Mouse (Mus musculus) midbrain, embryonic 12.5 days (tissue): Measurements from ENCODE around the gene Olfr1287. TPM values are rescaled to one million over a fixed set of nuclear protein-coding genes. Genes with fewer than 3 reads are reported as not detected.

Experiments used
- ATAC-seq: fragments of 200-750 bp; cut with Nextera tagmentation; 2 replicates; pipeline ENCODE4 v1.8.0; 2017; ENCODE audit warnings: low read depth, moderate TSS enrichment, moderate library complexity; ENCODE audit not compliant: low FRiP score
- H3K27ac ChIP-seq: fragments of 300-500 bp; sonication (generic); replicated peaks from 2 replicates; pipeline ENCODE4 v1.5.1; 2016; ENCODE audit warnings: mild to moderate bottlenecking
- H3K27me3 ChIP-seq: fragments of 300-500 bp; sonication (generic); 2 replicates; pipeline ENCODE4 v1.6.1; 2016; ENCODE audit warnings: mild to moderate bottlenecking
- H3K36me3 ChIP-seq: fragments of 300-500 bp; sonication (generic); 2 replicates; pipeline ENCODE4 v1.6.1; 2016
- H3K4me1 ChIP-seq: fragments of 300-500 bp; sonication (generic); 2 replicates; pipeline ENCODE4 v1.6.1; 2016
- H3K4me2 ChIP-seq: fragments of 300-500 bp; sonication (generic); replicated peaks from 2 replicates; pipeline ENCODE4 v1.6.1; 2016; ENCODE audit warnings: mild to moderate bottlenecking, moderate library complexity
- H3K4me3 ChIP-seq: fragments of 300-500 bp; sonication (generic); 2 replicates; pipeline ENCODE4 v1.5.1; 2016; ENCODE audit warnings: mild to moderate bottlenecking
- H3K9ac ChIP-seq: fragments of 300-500 bp; sonication (generic); replicated peaks from 2 replicates; pipeline ENCODE4 v1.6.1; 2016; ENCODE audit warnings: mild to moderate bottlenecking, moderate library complexity
- H3K9me3 ChIP-seq: fragments of 300-500 bp; sonication (generic); 2 replicates; pipeline ENCODE4 v1.6.1; 2016; ENCODE audit warnings: mild to moderate bottlenecking
- WGBS: fragments of 180-500 bp; shearing (Covaris S2); methylation state at CpG from one replicate; pipeline ENCODE4 v1.1.7; 2016; 5-methylcytosine and 5-hydroxymethylcytosine counted together
- polyA plus RNA-seq: library from polyadenylated mRNA; unstranded; fragments of >200 nt; fragmentation: Nextera tagmentation; extraction: Ambion mirVana; gene quantifications from 2 replicates; pipeline ENCODE4 v1.2.1, GENCODE M21; 2016

The Olfr1287 gene
- not detected in 2 replicates for polyA plus RNA-seq

DNA sequence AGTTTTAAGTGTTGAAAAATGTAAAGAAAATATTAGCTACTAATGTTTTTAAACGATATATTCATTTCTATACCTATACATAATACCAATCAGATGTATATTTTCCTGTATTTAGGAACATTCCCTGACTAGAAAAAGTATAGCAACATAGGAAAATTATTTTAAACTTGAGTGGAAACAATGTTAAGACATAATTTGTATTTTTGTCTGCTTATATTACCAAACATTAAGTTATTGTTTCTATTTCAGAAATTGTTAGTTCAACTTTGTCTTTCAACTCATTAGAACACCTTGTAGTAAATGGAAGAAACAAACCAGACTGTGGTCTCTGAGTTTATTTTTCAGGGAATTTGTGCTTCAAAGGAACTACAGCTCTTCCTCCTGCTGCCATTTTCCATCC, at the start of gene Olfr1287:
Gene Olfr1287 (plus strand): TSS at position 301 of the 400 bp plus-strand sequence.
- Histone ChIP-seq H3K4me3 (no peak within 1 kb of the TSS), H3K9ac (no peak within 1 kb of the TSS), H3K27ac (no peak within 1 kb of the TSS), H3K27me3 (no peaks in the 10 kb centered on the region), H3K9me3 (no peaks in the 10 kb centered on the region), H3K36me3 (no peaks in the 10 kb centered on the region), H3K4me2 (no peak within 1 kb of the TSS), H3K4me1 (no peaks in the 10 kb centered on the region)
- ATAC-seq = no peak
- 72% methylated on average over 1 of the region's 1 CpGs for WGBS

GRCm38 (mm10) chr2:111422931-111423330, 26.0 kb upstream of the Olfr1287 start, which contains the start of gene Olfr1286:
Gene Olfr1286, minus strand, starts transcription at chr2:111423115.
- 60% methylated on average over 1 of the region's 1 CpGs for WGBS
- H3K4me2 ChIP-seq = no peak within 1 kb of the TSS
- no peaks in the 10 kb centered on the region for H3K4me1 ChIP-seq
- no peaks in the 10 kb centered on the region for H3K36me3 ChIP-seq
- ATAC-seq = no peak
- no peak within 1 kb of the TSS for H3K4me3 ChIP-seq
- H3K27ac ChIP-seq = no peak within 1 kb of the TSS
- no peak within 1 kb of the TSS for H3K9ac ChIP-seq
- no peaks in the 10 kb centered on the region for H3K27me3 ChIP-seq
- H3K9me3 ChIP-seq = no peaks in the 10 kb centered on the region

GRCm38 (mm10) chr2:111473801-111474200, 24.9 kb downstream of the Olfr1287 start, which contains the start of gene Olfr1288:
Gene Olfr1288, plus strand, starts transcription at chr2:111474101.
- 89% methylated on average over 1 of the region's 1 CpGs for WGBS
- Histone ChIP-seq H3K4me3 (no peak within 1 kb of the TSS), H3K36me3 (no peaks in the 10 kb centered on the region), H3K27me3 (no peaks in the 10 kb centered on the region), H3K4me1 (no peaks in the 10 kb centered on the region), H3K27ac (no peak within 1 kb of the TSS), H3K4me2 (no peak within 1 kb of the TSS), H3K9me3 (no peaks in the 10 kb centered on the region), H3K9ac (no peak within 1 kb of the TSS)
- ATAC-seq = no peak

- no peaks in the 10 kb centered on the region for H3K27me3 ChIP-seq
- H3K9me3 ChIP-seq = no peaks in the 10 kb centered on the region
- H3K9ac ChIP-seq = no peak within 1 kb of the TSS
- H3K4me2 ChIP-seq = no peak within 1 kb of the TSS
- no peaks in the 10 kb centered on the region for H3K36me3 ChIP-seq
- no peak within 1 kb of the TSS for H3K27ac ChIP-seq
- no peak within 1 kb of the TSS for H3K4me3 ChIP-seq
- H3K4me1 ChIP-seq = no peaks in the 10 kb centered on the region
- WGBS = 88% methylated on average over 1 of the region's 1 CpGs
- ATAC-seq = no peak
Measured at GRCm38 (mm10) chr2:111480519-111480918, 31.6 kb downstream of the Olfr1287 start, which contains the start of gene Olfr1289. Gene Olfr1289, plus strand, starts transcription at chr2:111480819.

- no peak within 1 kb of the TSS for H3K4me2 ChIP-seq
- no peaks in the 10 kb centered on the region for H3K4me1 ChIP-seq
- ATAC-seq = no peak
- H3K9ac ChIP-seq = no peak within 1 kb of the TSS
- H3K27me3 ChIP-seq = no peaks in the 10 kb centered on the region
- H3K36me3 ChIP-seq = no peaks in the 10 kb centered on the region
- no peaks in the 10 kb centered on the region for H3K9me3 ChIP-seq
- H3K4me3 ChIP-seq = no peak within 1 kb of the TSS
- 86% methylated on average over 5 of the region's 5 CpGs for WGBS
- H3K27ac ChIP-seq = no peak within 1 kb of the TSS
Measured at GRCm38 (mm10) chr2:111493729-111494128, 44.8 kb downstream of the Olfr1287 start, which contains the start of gene Olfr1290. Gene Olfr1290, minus strand, starts transcription at chr2:111493829.

GRCm38 (mm10) chr2:111496880-111497279, 47.9 kb downstream of the Olfr1287 start, which contains the start of gene Olfr1291-ps1:
Gene Olfr1291-ps1, plus strand, starts transcription at chr2:111497180.
- no peak within 1 kb of the TSS for H3K4me3 ChIP-seq
- 90% methylated on average over 3 of the region's 3 CpGs for WGBS
- no peak within 1 kb of the TSS for H3K9ac ChIP-seq
- H3K36me3 ChIP-seq = no peaks in the 10 kb centered on the region
- H3K9me3 ChIP-seq = no peaks in the 10 kb centered on the region
- no peak within 1 kb of the TSS for H3K27ac ChIP-seq
- H3K27me3 ChIP-seq = no peaks in the 10 kb centered on the region
- ATAC-seq = no peak
- H3K4me1 ChIP-seq = no peaks in the 10 kb centered on the region
- no peak within 1 kb of the TSS for H3K4me2 ChIP-seq

Other genes starting within 250 kb of the Olfr1287 start
- gene 4930430A15Rik, start 219.5 kb upstream of the Olfr1287 start, polyA plus RNA-seq = not detected in 2 replicates
- not detected in 2 replicates for gene Olfr1275, start 213.9 kb upstream of the Olfr1287 start, polyA plus RNA-seq
- not detected in 2 replicates for gene Olfr1276, start 194.6 kb upstream of the Olfr1287 start, polyA plus RNA-seq
- gene Olfr1277, start 175.0 kb upstream of the Olfr1287 start, polyA plus RNA-seq = not detected in 2 replicates
- not detected in 2 replicates for gene Olfr1278, start 159.0 kb upstream of the Olfr1287 start, polyA plus RNA-seq
- not detected in 2 replicates for gene Olfr1279, start 148.5 kb upstream of the Olfr1287 start, polyA plus RNA-seq
- not detected in 2 replicates for gene Olfr1280, start 135.1 kb upstream of the Olfr1287 start, polyA plus RNA-seq
- not detected in 2 replicates for gene Olfr1281, start 122.6 kb upstream of the Olfr1287 start, polyA plus RNA-seq
- gene Olfr1282, start 113.1 kb upstream of the Olfr1287 start, polyA plus RNA-seq = not detected in 2 replicates
- not detected in 2 replicates for gene Olfr1283, start 82.4 kb upstream of the Olfr1287 start, polyA plus RNA-seq
- gene Olfr1284, start 73.6 kb upstream of the Olfr1287 start, polyA plus RNA-seq = not detected in 2 replicates
- not detected in 2 replicates for gene Olfr1286, start 26.0 kb upstream of the Olfr1287 start, polyA plus RNA-seq
- not detected in 2 replicates for gene Olfr1288, start 25.0 kb downstream of the Olfr1287 start, polyA plus RNA-seq
- gene Olfr1289, start 31.7 kb downstream of the Olfr1287 start, polyA plus RNA-seq = not detected in 2 replicates
- gene Olfr1290, start 44.7 kb downstream of the Olfr1287 start, polyA plus RNA-seq = not detected in 2 replicates
- not detected in 2 replicates for gene Olfr1291-ps1, start 48.0 kb downstream of the Olfr1287 start, polyA plus RNA-seq
- not detected in 2 replicates for gene Olfr1293-ps, start 76.1 kb downstream of the Olfr1287 start, polyA plus RNA-seq
- not detected in 2 replicates for gene Olfr1294, start 91.1 kb downstream of the Olfr1287 start, polyA plus RNA-seq
- not detected in 2 replicates for gene Olfr1295, start 120.5 kb downstream of the Olfr1287 start, polyA plus RNA-seq
- not detected in 2 replicates for gene Olfr1297, start 177.4 kb downstream of the Olfr1287 start, polyA plus RNA-seq
- gene Olfr1298, start 200.1 kb downstream of the Olfr1287 start, polyA plus RNA-seq = not detected in 2 replicates
- gene Olfr1299, start 212.3 kb downstream of the Olfr1287 start, polyA plus RNA-seq = not detected in 2 replicates